Mouse (Mus musculus): ENCODE data around the gene Gm6034. TPM values are rescaled to one million over a fixed set of nuclear protein-coding genes. Genes with fewer than 3 reads are reported as not detected.
"Not testable (repeated sequence)": the region's sequence is repeated elsewhere in the genome, so short reads cannot be mapped to it uniquely, and the experiment has no call there.

The Gm6034 gene
- polyA plus RNA-seq, 1 experiment from 2014 or later: 0.15 TPM

GRCm38 (mm10) chr17:36028879-36029619 lies 13.7 kb upstream of the Gm6034 start:
- no peak overlapping the region for H3K9ac ChIP-seq (ENCODE audit: low read length)
- 86% methylated on average over 7 of the region's 7 CpGs for WGBS
- H3K36me3 ChIP-seq (ENCODE audit: control insufficient read depth, insufficient read depth, low read length): no peaks in the 10 kb centered on the region
- H3K27me3 ChIP-seq (ENCODE audit: control insufficient read depth, insufficient read depth, low read length): no peaks in the 10 kb centered on the region
- H3K4me1 ChIP-seq (ENCODE audit: control insufficient read depth, insufficient read depth, low read length): peaks cover 6% of the 10 kb centered on the region
- H3K4me3 ChIP-seq (replicated peaks; ENCODE audit: low read length): no peak overlapping the region
- H3K4me2 ChIP-seq (ENCODE audit: low read depth, low read length): no peak overlapping the region
- no peaks in the 10 kb centered on the region for H3K9me3 ChIP-seq (replicated peaks; ENCODE audit: control insufficient read depth, low read length)
- no peak overlapping the region for H3K27ac ChIP-seq (ENCODE audit: low read length)
- no peak for ATAC-seq (ENCODE audit: insufficient read depth, low FRiP score)

GRCm38 (mm10) chr17:36030046-36030702 lies 12.6 kb upstream of the Gm6034 start:
- not testable (repeated sequence) for H3K4me1 ChIP-seq (ENCODE audit: control insufficient read depth, insufficient read depth, low read length); H3K9ac ChIP-seq (ENCODE audit: low read length); H3K4me3 ChIP-seq (replicated peaks; ENCODE audit: low read length); H3K27ac ChIP-seq (ENCODE audit: low read length); H3K9me3 ChIP-seq (replicated peaks; ENCODE audit: control insufficient read depth, low read length); H3K27me3 ChIP-seq (ENCODE audit: control insufficient read depth, insufficient read depth, low read length); H3K36me3 ChIP-seq (ENCODE audit: control insufficient read depth, insufficient read depth, low read length); H3K4me2 ChIP-seq (ENCODE audit: low read depth, low read length); ATAC-seq (ENCODE audit: insufficient read depth, low FRiP score)
- 75% methylated on average over 2 of the region's 4 CpGs for WGBS

GRCm38 (mm10) chr17:36030703-36031582 lies 11.8 kb upstream of the Gm6034 start:
- not testable (repeated sequence) for ATAC-seq (ENCODE audit: insufficient read depth, low FRiP score); H3K27ac ChIP-seq (ENCODE audit: low read length); H3K36me3 ChIP-seq (ENCODE audit: control insufficient read depth, insufficient read depth, low read length); H3K27me3 ChIP-seq (ENCODE audit: control insufficient read depth, insufficient read depth, low read length); H3K9me3 ChIP-seq (replicated peaks; ENCODE audit: control insufficient read depth, low read length); H3K4me1 ChIP-seq (ENCODE audit: control insufficient read depth, insufficient read depth, low read length)
- peak overlapping the region; percentile 85 for H3K4me2 ChIP-seq (ENCODE audit: low read depth, low read length)
- H3K9ac ChIP-seq (ENCODE audit: low read length): peak overlapping the region; percentile 63; the same call in 1 of the 2 replicates
- H3K4me3 ChIP-seq (replicated peaks; ENCODE audit: low read length): peak overlapping the region; percentile 56; the same call in 1 of the 2 replicates
- WGBS: 60% methylated on average over 8 of the region's 8 CpGs

- WGBS: 3% methylated on average over 39 of the region's 40 CpGs
- H3K27ac ChIP-seq (ENCODE audit: low read length): not testable (repeated sequence)
Measured at GRCm38 (mm10) chr17:36031583-36032331, 11.0 kb upstream of the Gm6034 start.

GRCm38 (mm10) chr17:36032351-36032875 lies 10.3 kb upstream of the Gm6034 start, which contains the start of gene H2-T23:
TSS of gene H2-T23 (minus strand) at chr17:36032855.
- H3K27ac ChIP-seq (ENCODE audit: low read length); H3K4me1 ChIP-seq (ENCODE audit: control insufficient read depth, insufficient read depth, low read length); H3K9me3 ChIP-seq (replicated peaks; ENCODE audit: control insufficient read depth, low read length); H3K27me3 ChIP-seq (ENCODE audit: control insufficient read depth, insufficient read depth, low read length); H3K36me3 ChIP-seq (ENCODE audit: control insufficient read depth, insufficient read depth, low read length): not testable (repeated sequence)
- Histone ChIP-seq H3K4me2 (ENCODE audit: low read depth, low read length) (peak within 1 kb of the TSS; percentile 85), H3K4me3 (replicated peaks; ENCODE audit: low read length) (peak within 1 kb of the TSS; percentile 56), H3K9ac (ENCODE audit: low read length) (peak within 1 kb of the TSS; percentile 63)
- WGBS: 2% methylated on average over 25 of the region's 25 CpGs
- ATAC-seq (ENCODE audit: insufficient read depth, low FRiP score): peak; percentile 34; the same call in 1 of the 2 replicates

More at GRCm38 (mm10) chr17:36031583-36032331, 11.0 kb upstream of the Gm6034 start:
- not testable (repeated sequence) for H3K36me3 ChIP-seq (ENCODE audit: control insufficient read depth, insufficient read depth, low read length); H3K27me3 ChIP-seq (ENCODE audit: control insufficient read depth, insufficient read depth, low read length); H3K9me3 ChIP-seq (replicated peaks; ENCODE audit: control insufficient read depth, low read length); H3K4me1 ChIP-seq (ENCODE audit: control insufficient read depth, insufficient read depth, low read length)
- peak overlapping the region; percentile 56 for H3K4me3 ChIP-seq (replicated peaks; ENCODE audit: low read length)
- peak overlapping the region; percentile 63 for H3K9ac ChIP-seq (ENCODE audit: low read length)
- ATAC-seq (ENCODE audit: insufficient read depth, low FRiP score): peak; percentile 55; the same call in 1 of the 2 replicates
- peak overlapping the region; percentile 85 for H3K4me2 ChIP-seq (ENCODE audit: low read depth, low read length)

- not testable (repeated sequence) for H3K4me2 ChIP-seq (ENCODE audit: low read depth, low read length); H3K27me3 ChIP-seq (ENCODE audit: control insufficient read depth, insufficient read depth, low read length); H3K9ac ChIP-seq (ENCODE audit: low read length); H3K36me3 ChIP-seq (ENCODE audit: control insufficient read depth, insufficient read depth, low read length); ATAC-seq (ENCODE audit: insufficient read depth, low FRiP score); H3K4me3 ChIP-seq (replicated peaks; ENCODE audit: low read length); H3K9me3 ChIP-seq (replicated peaks; ENCODE audit: control insufficient read depth, low read length); H3K27ac ChIP-seq (ENCODE audit: low read length); H3K4me1 ChIP-seq (ENCODE audit: control insufficient read depth, insufficient read depth, low read length)
- 45% methylated on average over 3 of the region's 3 CpGs for WGBS
Measured at GRCm38 (mm10) chr17:36034524-36034923, 8.2 kb upstream of the Gm6034 start.

- ATAC-seq (ENCODE audit: insufficient read depth, low FRiP score); H3K4me1 ChIP-seq (ENCODE audit: control insufficient read depth, insufficient read depth, low read length); H3K9me3 ChIP-seq (replicated peaks; ENCODE audit: control insufficient read depth, low read length); H3K27me3 ChIP-seq (ENCODE audit: control insufficient read depth, insufficient read depth, low read length); H3K36me3 ChIP-seq (ENCODE audit: control insufficient read depth, insufficient read depth, low read length); H3K9ac ChIP-seq (ENCODE audit: low read length); H3K27ac ChIP-seq (ENCODE audit: low read length); H3K4me2 ChIP-seq (ENCODE audit: low read depth, low read length); H3K4me3 ChIP-seq (replicated peaks; ENCODE audit: low read length): not testable (repeated sequence)
- 29% methylated on average over 3 of the region's 3 CpGs for WGBS
Measured at GRCm38 (mm10) chr17:36035010-36035638, 7.6 kb upstream of the Gm6034 start.

- not testable (repeated sequence) for H3K9ac ChIP-seq (ENCODE audit: low read length); H3K36me3 ChIP-seq (ENCODE audit: control insufficient read depth, insufficient read depth, low read length); H3K4me2 ChIP-seq (ENCODE audit: low read depth, low read length); H3K4me1 ChIP-seq (ENCODE audit: control insufficient read depth, insufficient read depth, low read length); H3K4me3 ChIP-seq (replicated peaks; ENCODE audit: low read length); H3K9me3 ChIP-seq (replicated peaks; ENCODE audit: control insufficient read depth, low read length); H3K27ac ChIP-seq (ENCODE audit: low read length); ATAC-seq (ENCODE audit: insufficient read depth, low FRiP score); H3K27me3 ChIP-seq (ENCODE audit: control insufficient read depth, insufficient read depth, low read length)
- WGBS: 79% methylated on average over 13 of the region's 13 CpGs
Measured at GRCm38 (mm10) chr17:36036126-36036525, 6.6 kb upstream of the Gm6034 start.

Measured in stomach, embryonic 16.5 days (tissue).